Mouse (Mus musculus) gastrocnemius, adult 8-10 months (tissue): ENCODE data around the gene Zyg11b. TPM values are rescaled to one million over a fixed set of nuclear protein-coding genes. Genes with fewer than 3 reads are reported as not detected.

Experiments
- DNase-seq, 2 experiments: peaks; one replicate each; pipeline ENCODE4 v3.0.0; 2022; ENCODE audit warnings: low spot score in 2 of 2
- total RNA-seq, 4 experiments: library from RNA; stranded (reverse); gene quantifications; 2 replicates each; pipeline ENCODE4 v1.2.4; 2022

Gene Zyg11b
- 10 to 100 TPM; 58.6 to 67.0 (median 65.0) TPM for total RNA-seq

DNA sequence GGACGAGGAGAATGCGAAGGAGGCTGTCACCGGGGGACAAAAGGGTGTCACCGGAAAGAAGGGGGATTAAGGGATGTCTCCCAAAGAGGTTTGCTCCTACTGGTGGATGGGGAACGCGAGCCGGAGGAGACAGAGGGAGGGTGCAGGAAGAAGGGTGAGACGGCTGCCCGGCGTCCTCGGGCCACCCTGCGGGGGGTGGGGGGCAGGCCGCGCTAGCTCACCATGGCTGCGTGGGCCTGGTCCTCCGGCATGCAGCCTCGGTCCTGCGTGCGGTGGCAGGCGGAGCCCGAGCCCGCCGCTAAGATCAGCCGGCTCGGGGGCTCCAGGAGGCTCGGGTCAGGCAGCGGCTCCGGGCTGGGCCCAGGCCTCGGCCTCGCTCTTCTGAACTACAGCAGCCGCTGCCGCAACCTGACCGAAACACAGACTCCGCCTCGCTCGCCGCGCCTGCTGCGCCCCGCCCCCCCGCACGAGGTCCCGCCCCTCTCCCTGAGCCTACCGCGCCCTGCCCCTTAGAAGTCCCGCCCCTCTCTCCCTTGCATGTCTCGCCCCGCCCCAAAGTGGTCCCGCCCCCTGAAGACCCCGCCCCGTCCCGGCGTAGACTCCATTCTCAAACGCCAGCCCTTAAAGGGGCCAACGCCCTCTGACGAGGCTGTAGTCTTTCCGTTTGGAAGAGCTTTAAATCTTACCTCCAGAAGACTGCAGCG, at the start of gene Zyg11b:
Gene Zyg11b (minus strand): TSS at position 427 of the 704 bp plus-strand sequence.
- DNase-seq: peak; percentile 71 to 83

DNA sequence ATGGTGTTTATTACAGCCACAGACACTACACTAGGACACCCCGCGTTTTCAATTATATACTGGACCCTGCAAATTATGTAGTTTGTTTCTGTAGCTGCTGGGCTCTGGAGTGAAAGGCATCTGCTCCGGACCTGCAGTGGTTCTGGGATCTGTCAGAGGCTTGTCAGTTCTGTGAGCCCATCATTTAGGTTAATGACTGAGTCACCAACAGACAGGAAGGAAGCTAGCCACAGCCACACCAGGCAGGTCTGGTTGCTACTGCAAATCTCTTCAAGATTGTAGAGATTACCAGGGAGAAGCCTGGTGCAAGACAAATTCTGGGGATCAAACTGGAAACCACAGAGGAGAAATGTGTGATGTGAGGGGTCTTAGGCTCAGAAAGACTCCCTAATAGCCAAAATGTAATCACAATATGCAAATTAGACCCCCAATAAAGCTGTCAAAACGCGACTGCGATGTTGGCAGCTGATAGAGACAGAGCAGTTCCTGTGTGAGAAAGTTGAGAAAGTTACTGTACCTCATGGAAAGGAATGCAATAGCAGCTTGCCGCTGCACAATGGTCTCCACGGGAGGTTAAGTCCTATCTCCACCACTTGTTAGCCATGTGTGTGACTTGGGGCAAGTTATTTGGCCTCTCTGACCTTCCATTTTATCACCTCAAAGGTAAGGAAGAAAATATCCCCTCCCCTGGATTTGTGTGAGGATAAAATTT, 49.1 kb upstream of the Zyg11b start:
- DNase-seq: no peak

DNA sequence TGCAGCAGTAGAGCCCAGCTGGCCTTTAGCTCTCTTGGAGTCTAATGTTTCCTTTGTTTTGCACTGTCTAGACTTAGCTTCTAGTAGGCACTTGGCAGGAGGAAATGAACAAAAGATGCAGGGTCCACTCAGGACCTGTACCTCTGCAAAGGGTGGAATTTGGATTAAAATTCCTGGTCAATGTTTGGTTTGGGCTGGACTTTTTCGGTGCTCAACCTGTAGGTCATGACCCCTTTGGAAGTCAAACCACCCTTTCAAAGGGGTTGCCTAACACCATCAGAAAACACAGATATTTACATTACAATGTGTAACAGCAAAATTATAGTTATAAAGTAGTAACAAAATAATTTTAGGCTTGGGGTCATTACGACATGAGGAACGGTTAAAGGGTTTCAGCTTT, 48.2 kb upstream of the Zyg11b start:
- DNase-seq: no peak

DNA sequence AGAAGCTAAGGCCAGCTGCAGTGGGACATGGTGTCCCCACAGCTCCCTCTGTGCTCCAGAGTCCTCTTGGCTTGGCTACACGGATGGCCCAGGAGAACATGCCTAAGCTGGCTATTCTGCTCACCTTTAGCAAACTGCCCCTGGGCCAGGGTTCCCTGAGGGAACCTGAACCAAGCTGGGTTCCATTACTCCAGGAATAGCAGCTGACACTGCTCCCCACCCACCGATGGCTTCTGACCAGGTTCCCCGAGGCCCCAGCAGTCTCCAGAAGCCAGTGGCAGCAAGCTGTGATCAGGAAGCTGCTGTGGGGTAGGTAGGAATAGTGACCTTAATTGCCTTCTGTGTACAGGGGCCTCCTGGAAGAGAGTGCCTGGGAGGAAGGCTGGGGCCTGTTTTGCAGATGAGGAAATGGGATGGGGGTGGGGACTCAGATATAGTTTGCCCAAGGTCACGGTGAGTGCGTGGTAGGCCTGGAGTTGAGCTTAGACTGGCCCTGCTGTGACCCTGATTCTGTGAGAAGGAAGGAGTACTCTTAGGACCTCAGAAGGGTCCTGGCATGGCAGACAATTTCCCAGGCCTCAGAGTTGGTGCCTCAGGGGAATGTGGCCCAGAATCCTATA, 47.5 kb upstream of the Zyg11b start:
- peak; percentile 67 to 82 for DNase-seq

DNA sequence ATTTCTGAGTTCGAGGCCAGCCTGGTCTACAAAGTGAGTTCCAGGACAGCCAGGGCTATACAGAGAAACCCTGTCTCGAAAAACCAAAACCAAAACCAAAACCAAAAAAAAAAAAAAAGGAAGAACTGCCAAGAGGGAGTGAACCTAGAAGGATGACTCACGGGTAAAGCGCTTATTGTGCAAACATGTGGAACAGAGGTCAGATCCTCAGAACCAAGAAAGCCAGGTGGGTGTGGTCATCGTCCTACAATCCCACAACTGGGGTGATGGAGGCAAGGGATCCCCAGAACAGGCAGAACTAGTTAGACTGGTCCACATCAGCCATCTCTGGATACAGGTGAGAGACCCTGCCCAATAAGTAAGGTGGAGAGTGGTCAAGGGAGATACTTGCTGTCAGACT, 46.2 kb upstream of the Zyg11b start:
- DNase-seq: no peak

DNA sequence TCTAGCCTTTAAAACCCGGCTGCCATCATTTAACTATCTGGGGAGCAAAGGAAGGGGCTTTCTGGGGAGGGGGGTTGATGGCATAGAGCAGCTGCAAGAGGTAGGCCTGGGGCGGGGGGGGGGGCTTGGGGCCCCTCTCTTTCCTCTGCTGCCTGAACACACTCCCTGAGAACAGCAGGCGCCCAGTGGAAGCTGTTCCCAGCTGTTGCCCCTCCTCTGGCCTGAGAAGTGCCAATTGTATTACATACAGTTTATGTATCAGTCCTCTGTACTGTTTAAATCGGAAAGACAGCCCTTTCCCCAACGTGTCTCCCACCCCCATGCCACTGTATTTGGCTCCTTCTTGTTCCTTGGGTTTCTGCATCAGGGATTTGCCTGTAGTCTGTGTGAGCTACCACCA, 44.9 kb upstream of the Zyg11b start:
- DNase-seq: no peak

DNA sequence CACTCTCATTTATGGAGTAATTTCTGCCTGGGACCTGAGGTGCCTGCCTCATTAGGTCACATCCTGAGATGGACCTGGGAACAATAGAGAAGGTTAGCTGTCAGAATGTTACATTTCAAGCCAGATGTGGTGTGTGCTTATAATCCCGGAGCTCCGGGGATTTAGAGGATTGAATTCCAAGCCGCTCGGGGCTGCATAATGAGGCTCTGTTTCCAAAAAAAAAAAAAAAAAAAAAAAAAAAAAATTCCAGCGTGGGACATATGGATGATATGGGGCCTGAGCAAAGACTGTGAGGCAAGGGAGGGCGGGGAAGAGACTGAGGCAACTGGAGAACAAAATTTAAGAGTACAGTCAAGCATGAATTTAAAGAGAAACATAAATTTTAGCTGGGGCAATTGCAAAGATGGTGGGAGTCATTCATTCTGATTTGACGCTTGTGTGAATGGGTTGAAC, 43.8 kb upstream of the Zyg11b start:
- no peak for DNase-seq

DNA sequence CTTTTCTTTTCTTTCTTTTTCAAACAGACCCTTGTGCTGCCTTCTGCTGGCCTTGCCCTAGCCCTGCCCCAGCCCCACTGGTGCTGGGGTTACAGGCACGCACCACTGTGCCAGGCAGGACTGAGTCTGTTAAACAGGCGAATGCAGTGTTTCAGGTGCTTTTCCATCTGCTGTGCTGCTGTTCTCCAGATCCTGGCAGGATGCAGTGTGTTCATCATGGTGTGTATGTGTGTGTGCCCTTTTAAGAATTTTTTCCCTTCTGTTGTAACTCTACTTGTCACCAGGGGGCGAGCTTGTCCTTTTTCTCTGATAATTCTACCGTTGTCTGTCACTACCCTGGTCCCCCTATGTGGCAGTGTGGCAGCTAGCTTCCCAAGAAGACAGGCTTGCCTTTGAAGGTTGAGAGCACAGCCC, 38.4 kb upstream of the Zyg11b start:
- no peak for DNase-seq

DNA sequence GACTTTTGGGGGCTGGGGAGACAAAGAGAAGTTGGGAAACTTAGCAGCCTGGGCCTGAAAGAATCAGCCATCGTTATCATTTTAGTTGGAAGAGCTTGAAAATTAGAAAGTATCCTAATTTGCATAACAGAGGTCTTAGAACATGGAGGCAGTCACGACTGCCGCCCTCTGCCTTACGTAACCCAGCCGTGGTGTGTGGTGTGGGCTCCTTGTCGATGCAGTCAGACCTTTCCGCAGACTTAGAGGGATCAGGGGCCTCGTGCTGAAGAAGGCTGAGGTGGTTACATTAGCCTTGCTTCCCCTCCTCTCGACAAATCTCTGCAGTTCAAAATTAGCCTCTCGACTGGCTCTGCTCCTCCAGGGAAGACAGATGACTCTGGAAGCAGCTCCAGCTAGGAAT, 37.9 kb upstream of the Zyg11b start:
- no peak for DNase-seq

DNA sequence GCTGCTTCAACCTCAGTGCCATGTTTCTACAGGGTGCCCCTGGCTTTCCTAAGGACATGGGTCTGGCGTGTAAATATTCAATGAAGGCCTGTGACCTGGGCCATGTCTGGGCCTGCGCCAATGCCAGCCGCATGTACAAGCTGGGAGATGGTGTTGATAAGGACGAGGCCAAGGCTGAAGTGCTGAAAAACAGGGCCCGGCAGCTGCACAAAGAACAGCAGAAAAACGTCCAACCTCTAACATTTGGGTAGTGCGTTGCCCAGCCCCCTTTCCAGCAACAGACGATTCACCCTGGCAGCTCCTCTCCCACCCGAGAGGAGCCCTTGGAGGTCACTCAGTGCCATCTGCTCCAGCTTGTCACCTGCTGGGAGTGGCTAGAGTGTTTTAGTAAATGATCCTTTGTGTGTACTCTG, 37.4 kb upstream of the Zyg11b start:
- no peak for DNase-seq

DNA sequence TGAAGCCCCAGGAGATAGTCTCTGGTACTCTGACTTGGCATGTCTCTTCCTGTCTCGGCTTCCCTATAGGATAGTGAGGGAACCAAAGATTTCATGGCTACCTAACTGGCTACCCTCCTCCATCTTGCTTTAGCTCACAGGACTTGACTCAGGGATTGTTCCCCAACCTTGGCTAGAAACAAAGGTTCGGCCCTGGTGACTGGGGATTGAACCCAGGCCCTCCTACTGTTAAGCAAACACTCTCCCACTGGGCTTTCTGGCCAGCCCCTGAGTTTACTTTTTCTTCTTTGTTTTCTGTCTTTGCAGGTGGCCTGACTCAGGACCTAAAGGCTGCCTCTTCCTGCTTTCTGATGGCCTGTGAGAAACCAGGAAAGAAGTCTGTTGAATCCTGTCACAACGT, 36.9 kb upstream of the Zyg11b start:
- DNase-seq: no peak

DNA sequence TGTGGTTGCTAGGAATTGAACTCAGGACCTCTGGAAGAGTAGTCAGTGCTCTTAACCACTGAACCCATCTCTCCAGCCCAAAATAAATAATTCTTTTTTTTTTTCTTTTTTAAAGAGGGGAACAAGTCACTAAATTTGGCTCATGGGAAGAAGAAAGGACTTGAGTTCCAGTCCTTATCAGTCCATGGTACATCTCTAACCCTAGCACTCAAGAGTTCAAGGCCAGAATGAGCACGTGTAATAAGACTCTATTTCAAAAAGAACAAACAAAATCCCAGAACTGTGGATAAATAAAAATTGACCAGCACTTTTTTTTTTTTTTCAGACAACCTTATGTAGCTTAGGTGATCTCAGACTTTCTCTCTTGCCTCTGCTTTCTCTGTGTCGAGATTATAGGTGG, 35.9 kb upstream of the Zyg11b start:
- DNase-seq: no peak

DNA sequence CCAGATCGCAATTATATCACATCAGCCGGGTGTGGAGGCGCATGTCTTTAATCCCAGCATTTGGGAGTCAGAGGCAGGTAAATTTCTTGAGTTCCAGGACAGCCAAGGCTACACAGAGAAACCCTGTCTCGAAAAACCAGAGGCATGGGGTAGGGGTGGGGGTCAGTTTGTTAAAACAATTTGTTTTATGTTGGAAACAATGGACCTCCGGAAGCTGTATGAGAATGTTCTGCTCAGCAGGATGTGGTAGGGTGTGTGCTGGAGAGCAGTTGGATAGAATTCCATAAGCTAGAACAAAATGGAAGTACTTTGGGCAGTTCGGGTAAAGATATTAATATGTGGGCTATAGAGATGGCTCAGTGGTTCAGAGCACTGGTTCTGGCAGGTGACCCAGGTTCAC, 34.5 kb upstream of the Zyg11b start:
- no peak for DNase-seq

DNA sequence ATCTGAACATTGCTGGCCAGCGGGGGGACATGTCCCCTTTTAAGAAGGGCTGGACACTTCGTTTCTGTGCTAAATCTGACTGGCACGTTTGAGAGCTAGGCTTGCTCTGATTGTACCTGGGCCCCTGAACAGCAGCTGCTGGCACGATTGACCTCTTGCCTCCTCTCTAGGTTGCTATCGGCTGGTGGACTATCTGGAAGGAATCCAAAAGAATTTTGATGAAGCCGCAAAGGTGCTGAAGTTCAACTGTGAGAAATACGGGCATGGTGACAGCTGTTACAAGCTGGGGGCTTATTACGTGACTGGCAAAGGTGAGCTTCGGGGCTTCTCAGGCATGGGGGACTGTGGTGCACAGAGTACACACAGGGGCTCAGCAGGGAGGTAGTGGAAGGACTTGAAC, 31.1 kb upstream of the Zyg11b start:
- no peak for DNase-seq

DNA sequence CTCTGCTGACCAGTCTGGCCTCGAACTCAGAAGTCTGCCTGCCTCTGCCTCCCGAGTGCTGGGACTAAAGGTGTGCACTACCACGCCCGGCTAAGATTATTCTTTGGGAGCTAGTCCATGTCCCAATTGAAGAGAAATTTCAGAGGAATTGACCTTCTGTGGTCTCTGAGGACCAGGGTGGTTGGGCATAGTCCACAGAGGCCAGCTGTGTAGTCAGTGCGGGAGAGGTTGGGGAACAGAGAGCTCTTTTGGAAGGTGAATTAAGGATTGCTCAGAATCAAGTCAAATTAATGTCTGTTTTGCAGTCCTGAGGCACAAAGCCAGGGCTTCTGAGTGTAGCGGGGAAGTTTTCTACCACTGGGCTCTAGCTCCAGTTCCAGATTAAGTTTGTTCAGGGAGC, 28.9 kb upstream of the Zyg11b start:
- DNase-seq: no peak

DNA sequence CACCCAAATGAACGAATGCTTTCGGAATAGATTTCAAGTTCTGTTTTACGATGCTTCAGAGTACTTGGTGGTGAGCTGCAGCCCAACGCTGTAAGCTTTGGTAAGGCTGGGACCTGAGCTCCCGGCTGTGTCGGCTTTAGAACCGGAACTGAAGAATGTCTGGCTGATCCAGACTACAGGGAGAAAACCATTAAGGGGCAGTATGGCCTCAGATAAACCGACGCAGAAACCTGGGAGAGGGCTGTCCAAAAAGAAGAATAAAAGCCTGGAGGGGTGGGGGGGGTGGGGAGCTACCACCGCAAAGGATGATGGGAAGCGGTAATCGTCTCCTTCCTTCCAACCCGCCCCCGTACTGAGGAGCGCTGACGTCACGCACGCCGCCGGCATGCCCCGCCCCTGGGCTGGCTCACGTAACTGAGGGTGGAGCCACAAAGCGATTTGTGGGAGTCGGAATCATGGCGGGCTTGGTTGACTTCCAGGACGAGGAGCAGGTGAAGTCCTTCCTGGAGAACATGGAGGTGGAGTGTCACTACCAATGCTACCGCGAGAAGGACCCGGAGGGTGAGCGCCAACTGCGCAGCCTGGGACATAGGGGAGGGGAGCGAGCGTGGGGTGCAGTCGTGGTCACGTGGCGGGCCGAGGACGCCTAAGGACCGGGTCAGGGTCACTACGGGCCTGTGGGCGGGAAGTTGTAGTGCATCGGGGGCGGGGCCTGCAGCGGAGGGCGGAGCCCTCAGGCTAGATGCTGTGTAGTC, 27.0 kb upstream of the Zyg11b start, which contains the start of gene Coa7:
Gene Coa7 (plus strand): TSS at position 411 of the 755 bp plus-strand sequence.
- DNase-seq: peak; percentile 94 to 95

DNA sequence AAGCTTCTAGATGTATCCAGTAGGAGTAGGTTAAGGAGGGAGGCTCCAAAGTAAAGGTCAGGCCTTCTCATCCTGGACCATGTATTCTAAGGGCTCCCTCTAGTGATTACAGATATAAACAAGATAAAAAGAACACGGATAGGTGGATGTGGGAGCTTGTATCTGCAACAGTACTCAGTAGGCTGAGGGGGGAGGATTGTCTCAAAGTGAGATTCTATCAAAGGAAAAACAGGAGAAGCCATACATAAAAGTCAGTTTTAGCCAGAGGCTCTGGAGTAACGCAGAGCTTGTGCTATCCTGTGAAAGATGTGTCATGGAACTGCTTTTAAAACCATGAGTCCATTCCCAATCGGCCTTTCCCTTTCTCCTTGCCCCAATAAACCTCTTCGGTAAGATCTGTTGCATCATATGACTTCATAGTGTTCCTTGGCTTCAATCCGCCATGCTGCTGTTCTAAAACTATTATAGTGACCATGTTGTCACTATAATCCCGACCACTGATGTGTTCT, 26.2 kb upstream of the Zyg11b start:
- DNase-seq: no peak

DNA sequence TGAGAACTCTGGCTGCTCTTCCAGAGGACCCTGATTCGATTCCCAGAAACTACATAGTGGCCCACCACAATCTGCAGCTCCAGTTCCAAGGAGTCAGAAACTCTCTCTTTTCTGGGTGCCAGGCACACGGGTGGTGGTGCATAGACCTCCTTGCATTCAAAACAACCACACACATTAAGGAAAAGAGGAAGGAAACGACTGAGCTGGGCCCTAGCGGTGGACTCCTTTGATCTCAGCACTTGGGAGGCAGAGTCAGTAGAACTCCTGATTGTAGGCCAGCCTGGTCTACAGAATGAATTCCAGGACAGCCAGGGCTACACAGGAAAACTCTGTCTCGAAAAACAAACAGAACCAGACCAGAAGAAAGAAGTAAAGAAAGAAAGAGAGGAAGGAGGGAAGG, 22.7 kb upstream of the Zyg11b start:
- DNase-seq: no peak

DNA sequence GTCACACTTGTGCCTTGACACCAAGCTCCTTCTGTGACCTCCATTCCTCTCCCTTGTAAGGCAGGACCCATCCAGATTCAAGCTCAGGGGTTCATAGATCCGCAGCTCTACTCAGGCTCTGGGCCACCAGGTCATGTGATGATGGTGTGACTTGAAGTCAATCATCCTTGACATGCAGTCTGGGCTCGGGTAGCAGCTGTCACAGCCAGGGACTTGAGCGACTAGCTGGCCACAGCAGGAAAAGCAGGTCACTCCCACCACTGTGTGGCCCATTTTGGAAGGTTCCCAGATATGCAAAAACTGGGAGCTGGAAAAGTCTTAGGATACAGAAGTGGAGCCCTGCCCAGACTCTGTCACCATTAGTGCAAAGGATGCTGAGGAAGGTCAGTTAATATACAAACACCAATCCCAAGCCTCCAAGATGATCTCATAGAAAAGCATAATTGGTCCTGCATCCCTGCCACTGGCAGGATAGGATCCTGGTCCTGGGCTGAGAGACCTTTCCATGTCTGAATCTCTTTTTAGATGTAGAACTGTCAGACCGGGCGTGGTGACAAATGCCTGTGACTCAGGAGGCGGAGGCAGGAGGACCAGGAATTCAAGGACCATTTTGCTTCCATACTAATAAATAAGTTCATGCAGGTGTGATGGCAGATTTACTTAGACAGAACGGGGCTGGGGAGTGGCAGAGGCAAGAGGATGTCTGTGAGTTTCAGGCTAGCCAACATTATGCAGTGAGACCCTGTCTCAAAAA, 19.9 kb upstream of the Zyg11b start:
- no peak for DNase-seq

DNA sequence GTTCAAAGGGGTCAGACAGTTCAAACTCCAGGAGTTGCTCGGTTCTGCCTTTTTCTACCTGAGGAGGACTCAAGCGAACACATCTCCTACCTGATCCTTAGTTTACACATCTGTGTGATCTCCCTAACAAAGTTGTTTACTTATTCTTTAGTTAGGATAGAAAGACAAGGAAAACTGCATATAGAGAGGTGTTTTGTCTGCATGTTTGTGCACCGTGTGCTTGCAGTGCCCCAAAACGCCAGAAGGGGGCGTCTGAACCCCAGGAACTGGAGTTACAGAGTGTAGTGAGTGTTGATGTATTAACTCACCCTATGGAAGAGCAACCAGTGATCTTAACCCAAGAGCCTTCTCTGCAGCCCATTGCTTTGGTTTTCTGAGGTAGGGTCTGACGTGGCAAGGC, 18.9 kb upstream of the Zyg11b start:
- DNase-seq: no peak
